Mouse (Mus musculus) midbrain, embryonic 15.5 days (tissue): ENCODE results near the gene Noxa1. TPM values are rescaled to one million over a fixed set of nuclear protein-coding genes. Genes with fewer than 3 reads are reported as not detected.

ENCODE experiments used
- ATAC-seq: fragments of 200-750 bp; cut with Nextera tagmentation; replicated peaks from 2 replicates; pipeline ENCODE4 v1.8.0; 2017; ENCODE audit warnings: moderate TSS enrichment
- H3K27ac ChIP-seq: fragments of 300-500 bp; sonication (generic); 2 replicates; pipeline ENCODE4 v1.5.1; 2015; ENCODE audit warnings: mild to moderate bottlenecking, inconsistent platforms
- H3K27me3 ChIP-seq: fragments of 300-500 bp; sonication (generic); replicated peaks from 2 replicates; pipeline ENCODE4 v1.6.1; 2015; ENCODE audit warnings: inconsistent platforms
- H3K36me3 ChIP-seq: fragments of 300-500 bp; sonication (generic); replicated peaks from 2 replicates; pipeline ENCODE4 v1.6.1; 2015; ENCODE audit warnings: inconsistent platforms
- H3K4me1 ChIP-seq: fragments of 300-500 bp; sonication (generic); 2 replicates; pipeline ENCODE4 v1.6.1; 2015; ENCODE audit warnings: inconsistent platforms
- H3K4me2 ChIP-seq: fragments of 300-500 bp; sonication (generic); 2 replicates; pipeline ENCODE4 v1.6.1; 2015; ENCODE audit warnings: inconsistent platforms, mild to moderate bottlenecking, moderate library complexity
- H3K4me3 ChIP-seq: fragments of 300-500 bp; sonication (generic); 2 replicates; pipeline ENCODE4 v1.5.1; 2015; ENCODE audit warnings: mild to moderate bottlenecking, inconsistent platforms
- H3K9ac ChIP-seq: fragments of 300-500 bp; sonication (generic); 2 replicates; pipeline ENCODE4 v1.6.1; 2015; ENCODE audit warnings: mild to moderate bottlenecking, inconsistent platforms
- H3K9me3 ChIP-seq: fragments of 300-500 bp; sonication (generic); 2 replicates; pipeline ENCODE4 v1.6.1; 2016; ENCODE audit warnings: inconsistent platforms
- WGBS: fragments of 180-500 bp; shearing (Covaris S2); methylation state at CpG from one replicate; pipeline ENCODE4 v1.1.7; 2015; ENCODE audit warnings: mixed read lengths; 5-methylcytosine and 5-hydroxymethylcytosine counted together
- polyA plus RNA-seq: library from polyadenylated mRNA; unstranded; fragments of >200 nt; fragmentation: Nextera tagmentation; extraction: Ambion mirVana; gene quantifications from 2 replicates; pipeline ENCODE4 v1.2.1, GENCODE M21; 2015

Gene Noxa1
- not detected in 2 replicates for polyA plus RNA-seq

GRCm38 (mm10) chr2:25095109-25095850 is at the start of gene Noxa1:
Gene Noxa1 (minus strand): TSS chr2:25095149.
- 0 out of 2 replicates have a peak, but pooled peaks cover 6% of the 10 kb centered on the region for H3K4me1 ChIP-seq
- H3K27me3 ChIP-seq, result peaks cover 8% of the 10 kb centered on the region; the same call in 1 of the 2 replicates
- H3K9ac ChIP-seq, result no peak within 1 kb of the TSS
- H3K27ac ChIP-seq, result no peak within 1 kb of the TSS
- no peaks in the 10 kb centered on the region for H3K36me3 ChIP-seq
- ATAC-seq, result no peak
- no peak within 1 kb of the TSS for H3K4me3 ChIP-seq
- no peak within 1 kb of the TSS for H3K4me2 ChIP-seq
- no peaks in the 10 kb centered on the region for H3K9me3 ChIP-seq
- WGBS, result 54% methylated on average over 28 of the region's 28 CpGs

DNA sequence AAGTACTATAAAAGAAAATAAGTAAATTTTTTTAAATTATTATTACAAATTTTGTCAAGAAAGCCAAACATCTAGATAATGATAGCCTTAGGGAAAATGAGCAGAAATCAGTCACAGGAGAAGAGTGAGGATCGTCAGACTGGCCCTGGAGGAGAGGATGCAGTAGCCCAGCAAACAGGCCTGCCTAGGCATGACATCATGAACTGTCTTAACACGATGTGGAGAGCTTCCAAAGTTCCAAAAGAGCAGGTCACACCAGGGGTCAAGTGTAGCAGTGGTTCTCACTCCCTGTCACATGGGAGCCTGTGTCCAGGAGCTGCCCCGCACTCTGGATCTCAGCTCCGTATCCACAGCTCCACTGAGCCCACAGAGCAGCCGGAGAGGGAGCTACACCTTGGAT is 47.0 kb upstream of the Noxa1 start:
- Histone ChIP-seq H3K27me3 (no peaks in the 10 kb centered on the region), H3K36me3 (no peaks in the 10 kb centered on the region), H3K4me3 (no peak overlapping the region), H3K27ac (no peak overlapping the region), H3K4me2 (no peak overlapping the region), H3K4me1 (no peaks in the 10 kb centered on the region), H3K9me3 (no peaks in the 10 kb centered on the region), H3K9ac (no peak overlapping the region)
- ATAC-seq, result no peak
- WGBS, result 85% methylated on average over 5 of the region's 5 CpGs

GRCm38 (mm10) chr2:25141185-25141584 is 46.2 kb upstream of the Noxa1 start:
- Histone ChIP-seq H3K27me3 (no peaks in the 10 kb centered on the region), H3K4me3 (no peak overlapping the region)
- 74% methylated on average over 4 of the region's 4 CpGs for WGBS

DNA sequence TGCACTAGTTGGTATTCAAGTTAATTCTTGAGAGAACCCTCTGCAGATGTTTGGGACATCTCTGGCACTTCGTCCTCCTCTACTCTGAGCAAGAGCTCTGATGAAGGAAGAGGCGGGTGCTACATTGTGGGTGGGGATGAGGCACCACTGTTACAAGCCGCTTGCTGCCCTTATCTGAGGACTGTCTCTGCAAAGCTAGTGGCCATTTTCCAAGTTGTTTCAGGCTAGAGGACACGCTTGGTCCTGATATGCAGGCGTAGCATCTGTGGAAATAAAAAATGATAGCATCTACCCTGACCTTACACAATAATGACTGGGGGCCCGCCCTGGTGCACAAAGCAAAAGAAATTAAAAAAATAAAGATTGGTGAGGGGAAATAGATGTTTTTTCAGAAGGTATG is 42.9 kb upstream of the Noxa1 start:
- no peaks in the 10 kb centered on the region for H3K27me3 ChIP-seq
- no peaks in the 10 kb centered on the region for H3K9me3 ChIP-seq
- no peak overlapping the region for H3K27ac ChIP-seq
- H3K4me3 ChIP-seq, result no peak overlapping the region
- no peak overlapping the region for H3K4me2 ChIP-seq
- 85% methylated on average over 6 of the region's 6 CpGs for WGBS
- H3K4me1 ChIP-seq, result no peaks in the 10 kb centered on the region
- ATAC-seq, result no peak
- H3K9ac ChIP-seq, result no peak overlapping the region
- H3K36me3 ChIP-seq, result no peaks in the 10 kb centered on the region

More at GRCm38 (mm10) chr2:25141185-25141584, 46.2 kb upstream of the Noxa1 start:
- no peak overlapping the region for H3K27ac ChIP-seq
- no peaks in the 10 kb centered on the region for H3K36me3 ChIP-seq
- H3K4me1 ChIP-seq, result no peaks in the 10 kb centered on the region
- no peak for ATAC-seq
- H3K9ac ChIP-seq, result no peak overlapping the region
- no peaks in the 10 kb centered on the region for H3K9me3 ChIP-seq
- no peak overlapping the region for H3K4me2 ChIP-seq

DNA sequence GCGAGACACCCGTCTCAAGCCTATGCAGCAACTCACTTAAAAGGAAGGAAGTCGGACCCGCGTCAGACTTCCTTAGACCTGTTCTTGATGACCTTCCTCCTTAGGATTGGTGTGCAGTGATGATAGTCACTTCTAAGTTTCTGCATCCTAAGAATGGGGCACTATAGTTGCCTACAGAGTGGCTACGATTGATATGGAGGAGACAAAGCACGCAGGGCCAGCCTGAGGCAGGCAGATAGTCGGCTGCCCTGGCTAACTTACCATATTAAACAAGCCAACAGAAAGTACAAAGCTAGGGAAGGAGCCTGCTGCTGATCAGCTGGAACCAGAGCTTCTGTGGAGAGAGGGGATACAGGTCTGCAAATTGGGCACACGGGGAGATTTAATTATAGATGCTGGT is 36.7 kb upstream of the Noxa1 start:
- Histone ChIP-seq H3K36me3 (no peaks in the 10 kb centered on the region), H3K9ac (no peak overlapping the region), H3K27me3 (no peaks in the 10 kb centered on the region), H3K4me2 (no peak overlapping the region), H3K27ac (no peak overlapping the region), H3K9me3 (no peaks in the 10 kb centered on the region), H3K4me3 (no peak overlapping the region), H3K4me1 (peaks cover 16% of the 10 kb centered on the region)
- no peak for ATAC-seq
- 72% methylated on average over 9 of the region's 9 CpGs for whole genome bisulfite sequencing

DNA sequence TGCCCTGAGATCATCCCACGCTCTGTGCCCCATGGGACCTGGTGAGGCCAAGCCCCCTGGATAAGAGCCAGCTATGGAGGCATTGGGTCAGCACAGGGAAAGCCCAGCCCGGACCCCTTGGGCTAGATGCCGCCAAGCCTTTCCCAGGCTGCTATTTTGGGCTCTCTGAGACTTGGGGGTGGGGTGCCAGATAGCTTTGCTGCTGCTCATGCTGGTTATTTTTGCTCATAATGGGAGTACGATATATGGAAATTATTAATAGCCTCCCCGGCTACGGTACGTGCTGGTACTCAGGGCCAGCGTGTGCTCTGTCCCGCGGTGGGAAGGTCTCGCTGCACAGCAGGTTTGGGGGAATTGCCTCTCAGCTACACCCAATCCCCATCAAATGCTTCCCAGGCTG is 33.1 kb upstream of the Noxa1 start:
- H3K36me3 ChIP-seq, result no peaks in the 10 kb centered on the region
- no peak overlapping the region for H3K4me2 ChIP-seq
- ATAC-seq, result no peak
- no peak overlapping the region for H3K9ac ChIP-seq
- no peaks in the 10 kb centered on the region for H3K27me3 ChIP-seq
- no peak overlapping the region for H3K4me3 ChIP-seq
- H3K27ac ChIP-seq, result peak overlapping the region; percentile 21; the same call in 1 of the 2 replicates
- H3K4me1 ChIP-seq, result peaks cover 25% of the 10 kb centered on the region
- WGBS, result 71% methylated on average over 11 of the region's 11 CpGs
- H3K9me3 ChIP-seq, result no peaks in the 10 kb centered on the region

DNA sequence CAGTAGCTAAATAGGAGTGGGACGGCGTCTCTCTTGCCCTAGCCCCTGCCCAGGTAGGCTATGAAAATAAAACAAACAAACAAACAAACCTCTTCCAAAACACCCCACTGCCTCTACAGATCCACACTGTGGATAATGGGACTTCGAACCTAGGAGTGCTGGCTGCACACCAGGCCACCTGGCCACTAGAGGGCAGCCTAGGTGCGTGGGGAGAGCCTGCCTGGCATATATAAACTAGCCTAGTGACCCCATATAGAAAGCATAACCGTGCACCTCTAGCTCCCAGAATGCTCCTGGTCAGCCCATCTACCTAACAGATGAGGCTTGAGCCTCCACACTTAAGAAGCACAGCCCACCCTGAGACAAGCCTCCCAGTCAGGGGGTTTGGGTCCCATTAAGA is 32.3 kb upstream of the Noxa1 start:
- Histone ChIP-seq H3K27me3 (no peaks in the 10 kb centered on the region), H3K4me3 (no peak overlapping the region), H3K27ac (peak overlapping the region; percentile 74), H3K9me3 (no peaks in the 10 kb centered on the region), H3K9ac (no peak overlapping the region), H3K4me2 (no peak overlapping the region), H3K36me3 (no peaks in the 10 kb centered on the region), H3K4me1 (peaks cover 25% of the 10 kb centered on the region)
- 39% methylated on average over 5 of the region's 5 CpGs for WGBS
- no peak for ATAC-seq

DNA sequence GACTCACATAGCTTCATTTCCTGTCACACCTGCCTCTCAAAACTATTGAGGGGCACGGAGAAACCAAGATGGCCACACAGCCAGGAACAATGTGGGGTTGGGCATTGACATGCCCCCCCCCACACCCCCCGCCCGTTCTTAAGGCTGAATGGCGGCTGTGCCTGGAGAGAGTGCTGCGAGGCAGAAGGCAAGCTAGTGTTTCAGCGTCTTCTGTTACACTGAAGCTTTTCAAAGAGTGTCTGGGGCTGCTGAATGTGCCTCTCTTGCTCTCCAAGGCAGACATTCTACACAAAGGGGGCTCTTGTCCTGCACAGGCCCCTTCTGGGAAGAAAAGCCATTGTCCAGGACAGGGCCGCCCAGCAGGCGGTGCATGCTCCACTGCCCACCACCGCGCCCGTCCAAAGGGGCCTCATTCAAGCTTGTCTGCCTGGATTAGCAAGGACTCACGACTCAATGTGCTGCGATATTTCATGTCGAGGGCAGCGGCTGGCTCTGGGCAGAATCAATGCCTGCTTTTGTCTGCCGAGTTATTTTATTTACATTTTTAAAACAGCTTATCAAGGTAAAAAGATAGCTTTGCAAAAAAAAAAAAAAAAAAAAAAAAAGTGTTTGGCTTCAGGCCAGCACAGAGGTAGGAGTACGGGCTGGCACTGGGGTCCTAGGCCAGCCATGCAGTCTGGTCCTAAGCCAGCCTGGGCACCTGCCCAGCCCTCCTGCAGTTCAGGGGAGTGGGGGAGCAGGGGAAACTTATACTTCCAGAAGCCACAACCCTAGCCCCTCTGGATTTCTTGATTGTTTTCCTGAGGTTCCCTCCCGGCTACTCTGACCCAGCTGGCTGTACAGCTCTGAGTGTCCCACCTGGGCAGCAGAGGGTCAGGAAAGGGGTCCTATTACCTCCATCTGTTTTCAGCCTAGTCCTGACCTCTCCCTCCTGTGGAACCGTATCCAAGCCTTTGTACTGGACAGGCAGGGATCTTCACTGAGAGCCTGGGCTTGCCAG is 31.4 kb upstream of the Noxa1 start:
- H3K27me3 ChIP-seq, result no peaks in the 10 kb centered on the region
- H3K4me2 ChIP-seq, result no peak overlapping the region; the same call in 1 of the 2 replicates
- 8% methylated on average over 19 of the region's 19 CpGs for WGBS
- ATAC-seq, result peak; percentile 85
- H3K4me1 ChIP-seq, result peaks cover 25% of the 10 kb centered on the region
- H3K36me3 ChIP-seq, result no peaks in the 10 kb centered on the region
- no peak overlapping the region for H3K9ac ChIP-seq
- no peaks in the 10 kb centered on the region for H3K9me3 ChIP-seq
- peak overlapping the region; percentile 74 for H3K27ac ChIP-seq
- H3K4me3 ChIP-seq, result no peak overlapping the region

DNA sequence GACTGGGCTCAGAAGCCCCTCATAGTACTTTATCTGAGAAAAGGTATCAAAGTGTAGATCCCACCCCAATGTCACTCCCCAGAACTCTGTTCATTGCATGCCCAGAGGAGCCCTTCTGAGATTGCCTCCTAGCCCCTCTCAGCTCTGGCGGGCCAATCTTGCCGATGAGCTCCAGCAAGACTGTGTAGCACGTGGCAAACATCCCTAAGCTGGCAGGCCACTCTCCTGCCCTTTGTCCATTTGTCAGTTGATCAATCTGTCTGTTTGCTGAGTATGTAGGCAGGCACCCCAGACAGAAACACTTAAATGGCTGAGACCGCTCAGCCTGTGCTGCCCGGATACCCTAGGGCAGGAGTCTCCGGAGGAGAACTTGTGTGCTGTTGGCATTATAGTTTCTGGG is 30.2 kb upstream of the Noxa1 start:
- WGBS, result 62% methylated on average over 6 of the region's 6 CpGs
- Histone ChIP-seq H3K27me3 (no peaks in the 10 kb centered on the region), H3K4me1 (peaks cover 25% of the 10 kb centered on the region), H3K4me3 (no peak overlapping the region), H3K36me3 (no peaks in the 10 kb centered on the region), H3K9ac (no peak overlapping the region), H3K9me3 (no peaks in the 10 kb centered on the region), H3K4me2 (no peak overlapping the region), H3K27ac (no peak overlapping the region)
- no peak for ATAC-seq

DNA sequence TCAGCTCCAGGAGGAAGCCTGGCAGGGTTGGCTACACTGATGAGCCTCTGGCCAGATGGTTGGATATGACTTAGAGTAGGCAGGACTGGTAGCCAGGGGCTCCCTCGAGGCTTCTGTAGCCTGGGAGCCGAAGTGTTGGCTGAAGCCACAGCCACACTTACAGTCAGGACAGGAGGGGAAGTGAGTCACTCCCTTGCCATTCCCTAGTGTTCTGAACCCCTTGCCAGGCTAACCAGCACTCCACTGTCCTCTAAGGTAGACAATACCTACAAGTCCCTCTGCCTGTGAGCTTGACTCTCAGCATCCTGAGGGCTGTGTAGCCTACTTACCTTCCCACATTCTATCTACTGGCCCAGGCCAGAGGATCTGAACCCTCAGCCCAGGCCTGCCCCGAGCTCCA is 29.5 kb upstream of the Noxa1 start:
- Histone ChIP-seq H3K27me3 (no peaks in the 10 kb centered on the region), H3K4me3 (no peak overlapping the region), H3K27ac (no peak overlapping the region), H3K36me3 (no peaks in the 10 kb centered on the region), H3K9me3 (no peaks in the 10 kb centered on the region), H3K4me2 (no peak overlapping the region), H3K9ac (no peak overlapping the region), H3K4me1 (peaks cover 25% of the 10 kb centered on the region)
- no peak for ATAC-seq
- WGBS, result 72% methylated on average over 3 of the region's 3 CpGs

- Histone ChIP-seq H3K4me1 (peaks cover 22% of the 10 kb centered on the region), H3K27ac (no peak overlapping the region), H3K9me3 (no peaks in the 10 kb centered on the region), H3K36me3 (no peaks in the 10 kb centered on the region), H3K4me2 (no peak overlapping the region), H3K4me3 (no peak overlapping the region), H3K27me3 (no peaks in the 10 kb centered on the region), H3K9ac (no peak overlapping the region)
- 95% methylated on average over 5 of the region's 5 CpGs for WGBS
- ATAC-seq, result no peak
Observed at GRCm38 (mm10) chr2:25123527-25123926, 28.6 kb upstream of the Noxa1 start.

DNA sequence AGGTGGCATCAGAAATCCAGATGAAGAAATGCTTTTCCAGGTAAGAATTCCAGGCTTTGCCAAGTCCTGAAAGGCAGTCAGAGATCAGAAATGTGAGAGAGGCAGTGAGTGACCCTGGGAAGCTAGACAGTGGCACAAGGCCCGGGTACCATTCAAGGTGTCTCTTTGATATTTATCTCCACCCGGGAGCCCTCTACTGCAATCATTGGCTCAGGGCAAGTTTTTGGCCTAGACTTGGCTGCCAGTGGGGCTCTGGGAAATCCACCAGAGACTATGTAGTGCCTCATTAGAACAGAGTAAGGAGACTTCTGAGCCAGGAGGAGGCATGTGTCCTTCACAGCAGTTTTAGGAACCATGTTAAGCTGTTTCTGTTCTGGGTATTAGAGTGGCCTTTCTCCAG is 27.7 kb upstream of the Noxa1 start:
- H3K4me2 ChIP-seq, result no peak overlapping the region
- ATAC-seq, result no peak
- no peak overlapping the region for H3K9ac ChIP-seq
- H3K36me3 ChIP-seq, result no peaks in the 10 kb centered on the region
- H3K27me3 ChIP-seq, result no peaks in the 10 kb centered on the region
- no peak overlapping the region for H3K4me3 ChIP-seq
- H3K9me3 ChIP-seq, result no peaks in the 10 kb centered on the region
- WGBS, result 72% methylated on average over 2 of the region's 2 CpGs
- no peak overlapping the region for H3K27ac ChIP-seq
- peaks cover 16% of the 10 kb centered on the region for H3K4me1 ChIP-seq
